Mouse (Mus musculus) ES-E14 (cell line): ENCODE measurements around the gene Tom1l2.

Experiments
- ZC3H11A ChIP-seq: IDR thresholded peaks from 2 replicates; pipeline ENCODE4 v1.6.1; 2012; ENCODE audit warnings: low read depth, mild to moderate bottlenecking, inconsistent platforms, low read length, borderline replicate concordance
- ZNF384 ChIP-seq: IDR thresholded peaks from 2 replicates; pipeline ENCODE4 v1.6.1; 2012; ENCODE audit warnings: low read depth, low read length, inconsistent platforms

DNA sequence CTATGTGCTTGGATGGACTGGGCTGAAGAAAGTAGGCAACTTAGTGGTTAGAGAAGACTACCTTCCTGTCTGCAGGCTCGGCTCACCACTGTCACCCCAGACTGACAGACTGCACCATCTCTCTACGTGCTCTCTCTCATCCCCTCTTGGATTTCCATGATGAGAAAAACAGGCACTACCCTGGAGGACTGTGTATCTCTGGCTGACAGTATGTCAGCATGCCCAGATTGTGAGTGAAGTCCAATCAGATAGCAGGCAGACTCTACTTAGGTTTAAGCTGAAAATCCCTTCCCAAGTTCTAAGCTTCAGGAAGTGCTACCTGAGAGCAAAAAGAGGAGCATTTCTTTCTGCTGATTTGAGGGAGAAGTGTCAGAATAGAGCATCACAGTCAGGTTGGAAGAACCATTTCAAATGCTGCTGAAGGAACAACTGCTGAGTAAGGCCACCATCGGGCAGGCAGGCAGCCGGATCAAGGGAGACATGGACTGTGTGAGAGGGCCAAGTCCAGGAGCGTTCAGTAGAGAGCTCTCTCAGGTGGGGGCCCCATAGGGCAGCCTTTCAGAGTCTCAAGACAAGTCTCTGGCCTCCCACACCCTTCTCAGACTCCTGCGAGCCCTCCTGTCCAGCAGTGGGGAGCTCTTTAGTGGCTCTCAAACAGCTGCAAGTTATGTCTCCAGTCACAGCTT, 76.2 kb downstream of the Tom1l2 start:
- no peak for TF ChIP-seq ZC3H11A
- TF ChIP-seq ZNF384, result no peak
